Mouse (Mus musculus) frontal cortex, postnatal 10 days (tissue): ENCODE data around the gene Ccl2.

Experiments
- DNase-seq, 2 experiments: peaks; one replicate each; pipeline ENCODE4 v3.0.0; 2022; ENCODE audit warnings: low spot score in 2 of 2, mixed read lengths in 1 of 2

The Ccl2 gene

DNA sequence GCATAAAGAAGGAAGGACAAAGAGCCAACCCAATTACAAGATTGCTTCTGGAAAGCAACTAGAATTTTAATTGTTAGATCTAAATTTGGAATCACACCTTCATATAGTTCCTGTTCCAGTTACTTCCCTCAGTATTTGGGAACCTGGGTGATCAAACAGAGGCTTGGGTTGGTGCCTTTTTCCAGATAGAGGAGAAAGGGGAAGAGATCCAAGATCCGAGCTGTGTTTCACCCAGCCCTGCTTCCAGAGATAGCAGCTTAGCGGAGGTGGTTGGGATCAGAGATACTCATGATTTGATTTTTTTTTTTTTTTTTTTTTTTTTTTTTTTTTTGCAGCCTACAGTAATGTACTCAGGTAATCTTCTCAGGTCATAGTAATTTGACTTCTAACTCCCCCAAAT, 486 bp downstream of the Ccl2 start:
- DNase-seq = no peak

- DNase-seq = no peak
Observed at GRCm38 (mm10) chr11:82038535-82038934, 3.2 kb downstream of the Ccl2 start, which contains the start of gene Gm17268. TSS of gene Gm17268 (minus strand) at chr11:82038562.

DNA sequence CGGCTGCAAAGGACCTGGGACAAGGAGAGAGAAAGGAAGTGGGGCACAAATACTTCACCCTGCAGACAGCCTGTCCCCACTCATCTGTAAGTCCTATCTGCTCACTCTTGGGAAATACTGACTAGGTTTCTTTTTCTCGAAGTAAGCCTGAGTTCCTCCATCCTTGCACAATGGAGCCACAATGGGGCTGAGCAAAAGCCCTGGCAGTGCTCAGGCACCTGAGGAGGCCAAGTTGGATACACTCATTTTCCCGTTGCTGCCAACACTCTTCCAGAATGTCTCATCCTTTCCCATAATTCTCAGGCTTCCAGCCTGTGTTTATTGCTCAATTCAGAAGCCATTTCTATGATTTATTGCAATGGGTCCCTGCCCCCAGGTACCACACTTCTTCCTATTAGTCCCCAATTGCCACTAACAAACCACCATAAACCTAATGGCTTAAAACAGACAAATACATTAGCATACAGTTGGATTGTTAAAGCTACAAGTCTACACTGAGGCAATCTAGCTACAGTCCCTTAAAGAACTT, 3.8 kb downstream of the Ccl2 start:
- no peak for DNase-seq

DNA sequence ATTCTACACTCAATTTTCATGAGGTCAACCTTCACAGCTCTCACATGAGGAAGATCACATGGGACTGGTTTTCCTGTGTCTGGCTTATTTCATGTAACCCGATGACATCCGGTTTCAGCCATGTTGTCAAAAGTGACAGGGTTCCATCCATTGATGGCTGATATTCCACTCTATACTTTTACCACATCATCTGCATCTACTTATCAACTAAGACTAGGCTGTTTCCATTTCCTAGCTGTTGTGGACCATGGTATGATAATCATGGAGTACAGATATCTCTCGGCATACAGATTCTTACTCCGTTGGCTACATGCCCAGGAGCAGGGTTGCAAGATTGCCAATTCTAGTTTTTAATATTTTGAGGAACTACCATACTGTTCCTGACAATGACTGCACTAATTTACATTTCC, 6.3 kb downstream of the Ccl2 start:
- no peak for DNase-seq

GRCm38 (mm10) chr11:82045471-82045870, 10.1 kb downstream of the Ccl2 start, which contains the start of gene Ccl7:
TSS of gene Ccl7 (plus strand) at chr11:82045712.
- peak in 1 of 2 experiments; percentile 6 for DNase-seq

DNA sequence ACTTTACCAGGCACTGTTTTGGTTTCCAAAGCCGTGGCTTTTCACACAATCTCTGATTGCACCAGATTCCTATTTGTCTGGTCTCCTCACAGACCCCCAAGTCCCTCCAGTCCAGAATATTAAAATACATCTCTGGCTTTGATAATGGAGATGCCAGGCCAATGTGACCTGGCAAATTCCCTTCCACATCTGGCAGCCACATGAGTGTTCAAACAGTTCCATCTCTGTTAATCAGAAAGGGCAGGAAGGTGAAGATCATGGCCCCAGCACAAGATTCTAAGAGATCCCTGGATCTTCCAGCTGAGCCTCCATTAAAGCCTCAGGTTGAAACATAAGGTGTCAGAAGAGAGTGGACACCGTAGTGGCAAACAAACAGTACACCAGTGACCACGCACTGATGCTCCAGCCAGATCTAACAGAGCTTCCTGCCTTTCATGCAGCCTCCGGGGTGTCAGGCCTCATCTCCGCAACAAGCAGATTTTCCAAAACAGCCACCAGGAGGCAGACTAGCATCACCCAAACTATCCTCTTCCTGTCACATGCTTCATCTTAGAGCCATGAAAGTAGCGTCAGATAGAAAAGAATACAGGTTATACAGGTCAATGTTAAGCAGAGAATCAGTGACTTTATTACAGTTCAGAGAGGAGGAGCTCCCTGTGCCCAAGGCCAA, 12.5 kb downstream of the Ccl2 start:
- peak in 1 of 2 experiments; percentile 23 for DNase-seq

DNA sequence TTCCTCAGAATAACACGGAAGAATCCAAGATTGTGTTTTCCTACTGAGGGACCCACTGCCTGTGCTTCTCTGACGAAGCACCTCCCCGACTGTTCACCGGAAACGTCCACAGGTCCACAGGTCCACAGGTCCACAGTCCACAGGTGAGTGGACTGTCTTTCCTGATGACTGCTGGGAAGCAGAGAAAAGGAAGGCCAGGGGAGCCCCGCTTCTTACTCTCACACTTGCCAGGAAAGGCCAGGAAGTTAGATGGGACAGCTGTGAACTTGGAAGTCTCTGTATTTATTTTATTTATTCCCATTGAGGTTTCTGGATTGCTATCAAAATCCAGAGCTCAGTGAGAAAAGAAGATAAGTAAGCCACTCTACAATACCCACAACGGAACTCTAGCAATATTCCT, 18.5 kb downstream of the Ccl2 start:
- no peak for DNase-seq

- no peak for DNase-seq
Observed at GRCm38 (mm10) chr11:82057646-82058045, 22.3 kb downstream of the Ccl2 start, which contains the start of gene Ccl11. TSS of gene Ccl11 (plus strand) at chr11:82057823.

GRCm38 (mm10) chr11:82062226-82062625, 26.9 kb downstream of the Ccl2 start:
- DNase-seq = no peak

DNA sequence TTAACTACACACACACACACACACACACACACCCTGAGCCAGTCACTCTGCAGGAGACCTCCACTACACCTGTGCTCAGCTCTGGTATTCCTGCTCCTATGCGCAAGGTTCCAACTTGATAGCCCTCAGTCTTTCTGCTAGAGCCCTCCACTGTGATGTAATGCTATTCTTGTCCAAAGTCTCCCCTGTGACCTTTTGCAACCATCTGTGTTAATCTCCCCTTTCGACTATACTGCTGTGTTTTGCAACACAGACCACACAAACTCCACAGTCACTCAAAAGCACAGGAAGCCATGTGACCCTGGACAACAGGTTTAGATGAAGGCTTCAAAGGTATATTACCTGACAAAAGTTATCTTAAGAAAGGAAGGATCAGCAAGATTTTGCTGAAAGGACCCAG, 28.1 kb downstream of the Ccl2 start:
- no peak for DNase-seq

GRCm38 (mm10) chr11:82066953-82067571, 31.7 kb downstream of the Ccl2 start:
- no peak for DNase-seq

DNA sequence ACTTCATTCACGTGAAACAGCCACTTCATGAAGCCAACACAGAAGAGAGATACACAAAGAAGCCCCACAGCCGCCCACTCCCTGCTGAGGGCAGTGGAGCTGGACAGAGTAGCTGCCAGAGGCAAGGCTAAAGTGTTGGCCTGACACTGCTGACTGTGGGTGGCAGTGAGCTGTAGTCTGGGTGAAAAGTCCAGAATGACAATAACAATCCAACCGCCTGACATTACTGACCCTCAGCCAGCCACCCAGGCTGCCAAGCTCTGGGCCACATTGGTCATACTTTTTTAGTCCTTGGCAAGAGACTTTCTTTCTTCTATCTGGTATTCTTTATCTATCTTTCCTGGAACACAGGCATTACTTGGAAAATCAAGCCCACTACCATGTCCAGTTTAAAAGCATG, 35.7 kb downstream of the Ccl2 start:
- no peak for DNase-seq

GRCm38 (mm10) chr11:82072374-82072773, 37.0 kb downstream of the Ccl2 start:
- no peak for DNase-seq

- no peak for DNase-seq
Observed at GRCm38 (mm10) chr11:82072984-82073383, 37.6 kb downstream of the Ccl2 start.

DNA sequence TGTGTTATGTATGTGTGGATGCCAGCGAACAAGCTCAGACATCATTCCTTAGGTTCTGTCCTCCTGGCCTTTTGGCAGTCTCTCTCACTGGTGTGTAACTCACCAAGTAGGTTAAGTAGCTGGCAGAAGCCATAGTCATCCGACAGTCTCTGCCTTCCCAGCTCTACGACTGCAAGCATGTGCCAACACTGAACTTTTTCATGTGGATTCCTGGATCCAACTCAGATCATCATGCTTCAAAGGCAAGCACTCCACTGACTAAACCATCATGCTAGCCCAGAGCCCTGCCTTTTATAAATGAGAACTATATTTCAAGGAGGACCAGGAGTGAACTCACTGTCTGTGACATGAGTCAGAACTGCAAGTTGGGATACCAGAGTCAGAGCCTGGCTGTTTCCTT, 38.3 kb downstream of the Ccl2 start:
- DNase-seq = no peak

- no peak for DNase-seq
Observed at GRCm38 (mm10) chr11:82077031-82077430, 41.7 kb downstream of the Ccl2 start.

GRCm38 (mm10) chr11:82078136-82078730, 42.9 kb downstream of the Ccl2 start:
- DNase-seq = no peak

DNA sequence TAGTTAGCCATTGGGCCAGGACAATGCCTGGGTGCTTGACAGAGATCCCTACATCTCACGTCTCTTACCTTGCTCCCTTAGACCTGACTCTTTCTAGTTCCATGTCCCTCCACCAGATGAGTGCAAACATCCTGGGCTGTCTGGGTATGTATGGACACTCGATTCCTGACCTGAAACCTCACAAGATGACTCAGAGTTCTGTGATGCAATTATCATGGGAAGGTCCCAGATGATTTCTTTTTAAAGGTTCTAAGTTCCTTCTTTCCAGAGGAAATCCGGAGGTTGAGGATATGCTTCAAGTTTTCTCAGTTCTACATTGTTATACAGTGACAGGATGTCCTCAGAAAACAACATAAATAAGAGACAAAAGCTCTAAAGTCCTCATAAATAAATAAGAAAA, 45.5 kb downstream of the Ccl2 start:
- DNase-seq = no peak

- DNase-seq = no peak
Observed at GRCm38 (mm10) chr11:82084360-82084759, 49.0 kb downstream of the Ccl2 start.
